Mouse (Mus musculus) testis, adult 2 months (tissue): Measurements from ENCODE around the gene Lin7a.

Experiments
- CTCF ChIP-seq: fragments of 200-500 bp; IDR thresholded peaks from 2 replicates; pipeline ENCODE4 v1.5.1; 2012; ENCODE audit warnings: low read depth, mild to moderate bottlenecking, inconsistent platforms, low read length, moderate library complexity; ENCODE audit not compliant: control insufficient read depth, insufficient read depth, insufficient replicate concordance
- POLR2A ChIP-seq: fragments of 200-500 bp; IDR thresholded peaks from 2 replicates; pipeline ENCODE4 v1.6.1; 2012; ENCODE audit warnings: low read depth, mild to moderate bottlenecking, inconsistent platforms, low read length, moderate library complexity; ENCODE audit not compliant: control insufficient read depth

DNA sequence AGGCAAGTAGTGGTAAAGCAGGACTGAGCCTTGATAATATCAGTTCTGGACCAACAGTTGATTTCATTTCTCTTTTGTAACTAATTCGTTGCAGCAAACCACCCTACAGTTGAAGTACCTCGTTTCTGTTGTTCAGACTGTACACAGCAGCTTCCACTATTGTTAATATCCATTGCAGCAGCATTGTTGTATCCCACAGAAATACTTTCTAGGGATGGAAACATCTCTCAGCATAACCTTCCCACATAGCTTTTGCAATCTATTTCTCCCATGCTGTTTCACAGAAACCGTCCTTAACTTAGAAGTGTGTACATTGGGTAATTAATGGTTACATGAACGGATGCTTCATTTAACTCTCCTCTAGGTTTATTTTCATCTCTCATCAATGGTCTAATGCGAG is 42.7 kb upstream of the Lin7a start:
- no peak for TF ChIP-seq CTCF
- no peak for TF ChIP-seq POLR2A
